Mouse (Mus musculus): ENCODE measurements around the gene Yipf1. TPM values are rescaled to one million over a fixed set of nuclear protein-coding genes. Genes with fewer than 3 reads are reported as not detected.
A peak's percentile ranks its signal among the peaks of the same experiment; 100 is the strongest.

Gene Yipf1
- total and polyA plus RNA-seq, 2 experiments from 2014 or later = 69.1 to 72.1 TPM

DNA sequence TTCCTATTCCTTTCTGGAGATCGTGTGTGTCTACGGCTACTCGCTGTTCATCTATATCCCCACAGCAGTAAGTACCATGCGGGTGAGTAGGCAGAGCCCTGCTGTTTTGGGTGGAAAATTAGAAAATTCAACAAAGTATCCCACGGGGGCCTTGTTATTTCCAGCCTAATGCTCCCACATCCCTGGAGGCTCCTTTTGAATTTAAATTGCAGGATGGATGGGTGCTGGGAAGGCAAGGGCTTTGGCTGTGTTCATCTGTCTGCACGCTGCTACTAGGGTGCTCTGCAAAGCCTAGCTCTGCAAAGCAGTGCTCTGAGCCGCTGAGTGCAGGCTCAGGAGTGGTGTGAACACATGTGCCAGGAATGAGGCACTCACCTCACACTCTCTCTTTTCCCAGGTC, 30.4 kb downstream of the Yipf1 start:
- Histone ChIP-seq H3K4me2 (ENCODE audit: low read depth, low read length) (no peak overlapping the region), H3K27ac (no peak overlapping the region), H3K4me1 (ENCODE audit: insufficient read depth, low read length) (0 out of 2 replicates have a peak, but pooled peaks cover 3% of the 10 kb centered on the region), H3K27me3 (ENCODE audit: insufficient read depth, low read length) (no peaks in the 10 kb centered on the region), H3K9ac (replicated peaks; ENCODE audit: low read length) (no peak overlapping the region), H3K4me3 (ENCODE audit: low read length) (no peak overlapping the region), H3K9me3 (ENCODE audit: low read length) (no peaks in the 10 kb centered on the region), H3K36me3 (ENCODE audit: insufficient read depth, low read length) (no peaks in the 10 kb centered on the region)
- no peak for TF ChIP-seq CTCF (IDR thresholded peaks at IDR 0.05; ENCODE audit: low read depth)
- 72% methylated on average over 7 of the region's 7 CpGs for WGBS
- DNase-seq (ENCODE audit: low spot score) (peak; percentile 20), ATAC-seq (no peak)

- H3K9ac ChIP-seq (replicated peaks; ENCODE audit: low read length) = no peak overlapping the region
- H3K27ac ChIP-seq = no peak overlapping the region
- H3K9me3 ChIP-seq (ENCODE audit: low read length) = no peaks in the 10 kb centered on the region
- DNase-seq (ENCODE audit: low spot score) = no peak
- no peaks in the 10 kb centered on the region for H3K4me1 ChIP-seq (ENCODE audit: insufficient read depth, low read length)
- H3K4me2 ChIP-seq (ENCODE audit: low read depth, low read length) = no peak overlapping the region
- H3K27me3 ChIP-seq (ENCODE audit: insufficient read depth, low read length) = no peaks in the 10 kb centered on the region
- no peak for ATAC-seq
- no peak overlapping the region for H3K4me3 ChIP-seq (ENCODE audit: low read length)
- 89% methylated on average over 6 of the region's 6 CpGs for WGBS
- H3K36me3 ChIP-seq (ENCODE audit: insufficient read depth, low read length) = peaks cover 3% of the 10 kb centered on the region; the same call in 1 of the 2 replicates
- TF ChIP-seq CTCF (IDR thresholded peaks at IDR 0.05; ENCODE audit: low read depth) = no peak
Observed at GRCm38 (mm10) chr4:107347221-107347620, 33.1 kb downstream of the Yipf1 start.

GRCm38 (mm10) chr4:107348529-107349310, 34.6 kb downstream of the Yipf1 start:
- peak; percentile 49 for DNase-seq (ENCODE audit: low spot score)
- peak; percentile 38 for ATAC-seq
- WGBS = 53% methylated on average over 20 of the region's 20 CpGs
- no peak for TF ChIP-seq CTCF (IDR thresholded peaks at IDR 0.05; ENCODE audit: low read depth)
- no peak overlapping the region for H3K4me3 ChIP-seq (ENCODE audit: low read length)
- peaks cover 3% of the 10 kb centered on the region; the same call in 1 of the 2 replicates for H3K36me3 ChIP-seq (ENCODE audit: insufficient read depth, low read length)
- no peaks in the 10 kb centered on the region for H3K4me1 ChIP-seq (ENCODE audit: insufficient read depth, low read length)
- no peak overlapping the region for H3K9ac ChIP-seq (replicated peaks; ENCODE audit: low read length)
- no peaks in the 10 kb centered on the region for H3K27me3 ChIP-seq (ENCODE audit: insufficient read depth, low read length)
- H3K4me2 ChIP-seq (ENCODE audit: low read depth, low read length) = no peak overlapping the region
- no peaks in the 10 kb centered on the region for H3K9me3 ChIP-seq (ENCODE audit: low read length)
- H3K27ac ChIP-seq = no peak overlapping the region

GRCm38 (mm10) chr4:107349311-107350008, 35.3 kb downstream of the Yipf1 start:
- Histone ChIP-seq H3K9ac (replicated peaks; ENCODE audit: low read length) (no peak overlapping the region), H3K4me3 (ENCODE audit: low read length) (no peak overlapping the region), H3K4me2 (ENCODE audit: low read depth, low read length) (no peak overlapping the region), H3K36me3 (ENCODE audit: insufficient read depth, low read length) (peaks cover 3% of the 10 kb centered on the region; the same call in 1 of the 2 replicates), H3K9me3 (ENCODE audit: low read length) (no peaks in the 10 kb centered on the region), H3K27me3 (ENCODE audit: insufficient read depth, low read length) (no peaks in the 10 kb centered on the region), H3K4me1 (ENCODE audit: insufficient read depth, low read length) (no peaks in the 10 kb centered on the region), H3K27ac (no peak overlapping the region)
- ATAC-seq = peak; percentile 63; the same call in 1 of the 2 replicates
- peak; percentile 79 for TF ChIP-seq CTCF (IDR thresholded peaks at IDR 0.05; ENCODE audit: low read depth)
- DNase-seq (ENCODE audit: low spot score) = peak; percentile 83
- 74% methylated on average over 8 of the region's 8 CpGs for WGBS

GRCm38 (mm10) chr4:107351368-107351767, 37.2 kb downstream of the Yipf1 start:
- Histone ChIP-seq H3K4me3 (ENCODE audit: low read length) (no peak overlapping the region), H3K4me1 (ENCODE audit: insufficient read depth, low read length) (no peaks in the 10 kb centered on the region), H3K27ac (no peak overlapping the region), H3K9me3 (ENCODE audit: low read length) (no peaks in the 10 kb centered on the region), H3K4me2 (ENCODE audit: low read depth, low read length) (no peak overlapping the region), H3K27me3 (ENCODE audit: insufficient read depth, low read length) (no peaks in the 10 kb centered on the region), H3K9ac (replicated peaks; ENCODE audit: low read length) (no peak overlapping the region), H3K36me3 (ENCODE audit: insufficient read depth, low read length) (peaks cover 3% of the 10 kb centered on the region; the same call in 1 of the 2 replicates)
- ATAC-seq = no peak
- no peak for TF ChIP-seq CTCF (IDR thresholded peaks at IDR 0.05; ENCODE audit: low read depth)
- DNase-seq (ENCODE audit: low spot score) = no peak

DNA sequence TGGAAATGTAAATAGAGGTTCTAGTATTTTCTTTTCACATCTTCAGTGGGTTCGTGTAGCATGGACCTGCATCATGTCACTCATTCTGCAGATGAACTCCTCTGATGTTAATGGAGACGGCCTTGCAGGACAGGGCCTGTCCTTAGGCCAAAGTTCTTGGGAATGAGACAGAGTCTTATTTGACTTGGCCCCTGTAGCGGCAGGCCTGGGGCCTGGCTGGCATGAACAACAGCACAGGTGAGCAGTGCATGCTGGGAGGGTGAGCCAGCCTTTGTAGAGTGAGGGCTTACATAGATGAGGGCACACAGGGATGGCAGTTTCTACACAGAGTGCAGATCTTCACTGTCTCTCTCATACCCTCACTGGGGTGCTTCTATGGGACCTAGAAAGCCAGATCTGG, 39.4 kb downstream of the Yipf1 start:
- Histone ChIP-seq H3K4me1 (ENCODE audit: insufficient read depth, low read length) (no peaks in the 10 kb centered on the region), H3K9me3 (ENCODE audit: low read length) (no peaks in the 10 kb centered on the region), H3K27ac (no peak overlapping the region), H3K27me3 (ENCODE audit: insufficient read depth, low read length) (no peaks in the 10 kb centered on the region), H3K9ac (replicated peaks; ENCODE audit: low read length) (no peak overlapping the region), H3K4me2 (ENCODE audit: low read depth, low read length) (no peak overlapping the region), H3K4me3 (ENCODE audit: low read length) (no peak overlapping the region), H3K36me3 (ENCODE audit: insufficient read depth, low read length) (peaks cover 3% of the 10 kb centered on the region; the same call in 1 of the 2 replicates)
- no peak for ATAC-seq
- DNase-seq (ENCODE audit: low spot score) = no peak
- 86% methylated on average over 3 of the region's 3 CpGs for WGBS
- TF ChIP-seq CTCF (IDR thresholded peaks at IDR 0.05; ENCODE audit: low read depth) = no peak
